Mouse (Mus musculus): ENCODE measurements around the gene Snrnp35.

The Snrnp35 gene

DNA sequence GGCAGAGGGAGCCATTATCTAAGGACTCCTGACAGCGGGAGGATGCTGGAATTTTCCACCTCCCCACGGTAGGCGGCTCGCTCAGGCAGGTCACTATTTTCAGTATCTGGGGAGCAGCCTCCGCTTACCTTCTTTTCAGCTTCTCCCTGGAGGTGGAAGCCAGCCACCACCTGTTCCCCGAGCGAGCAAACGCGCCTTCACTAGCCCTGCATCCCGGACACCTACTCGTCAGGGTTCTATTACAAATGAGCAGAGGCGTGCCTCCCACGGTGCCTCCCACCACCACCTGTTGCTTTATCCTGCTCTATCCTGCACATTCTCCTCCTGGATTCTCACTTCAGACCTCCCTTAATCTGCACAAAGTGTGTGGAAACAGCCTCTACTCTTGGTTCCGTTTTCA, 20.8 kb downstream of the Snrnp35 start:
- no peak for DNase-seq

DNA sequence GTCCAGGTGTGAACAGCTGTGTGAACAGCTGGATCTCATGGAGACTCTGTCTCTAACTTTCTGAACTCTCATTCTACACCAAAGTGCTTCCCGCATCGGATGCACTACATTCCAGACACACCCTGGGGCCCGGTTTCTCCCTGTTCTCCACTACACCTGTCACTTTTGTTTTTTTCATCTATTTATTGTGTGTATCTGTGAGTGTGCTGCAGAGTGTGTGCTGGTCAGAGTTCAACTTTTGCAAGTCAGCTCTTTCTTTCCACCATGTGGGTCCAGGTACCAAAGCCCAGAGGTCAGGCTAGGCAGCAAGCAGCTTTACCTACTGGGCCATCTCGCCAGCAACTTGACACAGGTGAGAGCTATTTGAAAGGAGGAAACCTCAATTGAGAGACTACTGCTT, 22.3 kb downstream of the Snrnp35 start:
- no peak for DNase-seq

DNA sequence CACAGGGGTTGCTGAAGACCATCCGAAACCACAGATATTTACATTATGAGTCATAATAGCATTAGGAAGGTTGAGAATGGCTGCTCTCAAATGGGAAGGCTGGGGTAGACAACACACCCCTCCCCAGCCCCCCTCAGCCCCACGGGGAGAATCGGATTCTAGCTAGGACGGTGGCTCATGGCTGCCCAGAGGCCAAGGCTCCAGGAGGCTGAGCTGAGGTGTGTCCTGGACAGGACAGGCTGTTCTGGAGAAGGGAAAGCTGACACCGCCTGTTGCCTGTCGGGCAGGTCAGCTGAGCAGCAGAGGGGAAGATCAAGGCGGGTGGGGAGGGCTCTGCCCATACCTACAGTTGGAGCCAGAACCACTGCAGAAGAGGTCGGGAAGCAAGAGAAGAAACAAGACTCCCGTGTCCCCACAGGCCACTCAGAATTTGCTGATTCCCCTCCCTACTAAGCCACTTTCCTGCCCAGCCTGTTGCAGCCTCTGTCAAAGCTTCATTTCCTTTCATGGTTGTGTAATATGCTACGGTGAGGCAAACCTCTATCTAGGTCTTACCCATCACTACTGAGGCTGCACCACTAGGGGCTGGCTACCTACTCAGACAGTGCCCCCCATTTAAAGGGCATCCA, 23.9 kb downstream of the Snrnp35 start:
- DNase-seq = no peak

DNA sequence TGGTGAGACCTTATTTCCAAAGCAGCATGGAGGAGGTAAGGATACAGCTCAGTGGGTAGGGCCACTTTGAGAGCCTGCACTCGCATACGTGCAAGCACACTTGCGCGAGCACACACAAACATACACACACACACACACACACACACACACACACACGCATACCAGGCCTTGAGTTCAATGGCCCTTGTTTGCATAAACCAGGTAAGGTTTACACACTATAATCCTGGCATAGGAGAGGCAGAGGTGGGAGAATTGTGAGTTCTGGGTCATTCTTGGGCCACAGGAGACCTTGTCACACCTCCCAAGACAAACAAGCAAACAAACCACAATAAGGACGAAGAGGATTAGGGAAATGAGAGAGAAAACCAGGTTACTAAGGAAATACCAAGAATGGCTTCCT, 26.3 kb downstream of the Snrnp35 start:
- DNase-seq = no peak

DNA sequence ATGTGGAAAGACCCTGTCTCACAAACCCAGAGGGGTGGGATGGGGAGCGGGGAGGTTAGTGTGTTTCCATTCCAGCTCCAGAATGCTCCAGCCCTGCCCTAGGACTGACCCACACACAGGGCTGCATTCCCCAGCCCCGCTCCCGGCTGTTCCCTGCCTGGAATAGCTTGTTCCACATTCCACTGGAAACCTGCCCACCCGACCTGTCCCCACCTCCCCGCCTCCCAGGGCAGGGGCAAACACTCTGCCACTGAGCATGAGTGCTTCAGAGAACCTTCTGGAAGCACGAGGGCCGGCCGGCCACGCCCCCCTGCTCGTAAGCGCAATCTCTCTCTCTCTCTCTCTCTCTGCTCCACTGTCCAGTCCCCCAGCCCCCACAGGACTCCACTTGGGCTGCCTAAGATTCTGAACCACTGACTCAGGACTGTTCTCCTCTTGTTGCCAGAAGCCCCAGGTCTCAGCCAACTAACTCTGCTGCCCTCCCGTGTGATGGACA, 26.9 kb downstream of the Snrnp35 start:
- DNase-seq = no peak

DNA sequence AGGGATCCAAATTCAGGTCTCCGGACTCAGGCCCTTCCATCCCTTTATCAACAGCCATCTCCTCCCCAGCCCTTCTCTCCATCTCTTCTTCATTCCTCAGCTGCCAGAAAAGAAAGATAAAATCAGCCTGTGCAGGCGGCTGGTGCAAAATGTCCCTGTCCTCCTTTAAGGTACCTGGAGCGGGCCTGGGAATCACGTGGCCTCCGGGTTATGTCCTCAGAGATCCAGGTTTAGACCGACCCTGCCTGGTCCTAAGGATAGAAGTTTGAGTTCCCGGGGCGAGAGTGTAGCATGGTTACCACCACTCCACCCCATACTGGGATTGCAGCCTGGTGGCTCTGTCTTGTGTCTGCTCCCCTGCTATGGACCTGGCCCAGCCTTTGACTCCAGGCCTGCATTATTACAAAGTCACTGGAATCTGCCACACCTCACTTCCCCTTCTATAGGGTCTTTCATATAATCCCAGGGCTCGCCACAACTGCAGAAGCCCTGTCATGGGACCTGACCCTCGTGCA, 27.7 kb downstream of the Snrnp35 start:
- DNase-seq = no peak

DNA sequence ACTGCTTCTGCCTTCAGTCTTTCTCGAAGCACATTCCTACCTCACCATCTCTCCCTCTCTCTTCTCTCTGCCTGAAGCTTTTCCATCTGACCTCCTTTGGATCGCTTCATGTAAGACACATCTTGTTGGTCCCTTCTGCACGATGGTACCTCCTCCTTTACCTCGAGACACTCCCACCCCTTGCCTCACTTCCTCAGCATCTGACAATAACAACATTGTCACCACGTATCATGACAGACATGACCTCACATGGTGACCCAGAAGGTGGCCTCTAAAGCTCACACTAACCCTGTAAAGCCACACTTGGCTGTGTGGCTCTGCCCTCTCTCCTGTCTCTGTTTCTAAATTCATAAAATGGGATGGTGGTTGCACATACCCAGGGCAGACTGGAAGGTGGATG, 32.9 kb downstream of the Snrnp35 start:
- no peak for DNase-seq

DNA sequence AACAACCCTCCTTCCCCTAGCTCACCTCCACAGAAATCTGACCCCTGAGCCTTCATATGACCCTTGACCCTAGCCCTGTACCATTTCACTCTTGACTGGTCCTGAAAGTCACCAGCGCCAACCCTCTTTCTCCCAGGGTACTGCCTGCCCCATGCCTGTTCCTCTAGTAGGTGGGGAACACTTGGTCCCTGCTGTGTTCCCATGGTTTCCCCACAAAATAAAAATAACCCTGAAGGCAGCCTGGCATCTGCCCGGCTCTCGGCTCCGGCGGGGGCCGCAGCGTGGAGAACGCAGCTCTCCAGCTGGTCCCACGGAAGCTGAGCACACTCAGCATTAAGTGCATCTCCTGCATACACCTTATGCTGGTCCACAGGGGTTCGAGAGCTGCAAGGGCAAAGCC, 35.7 kb downstream of the Snrnp35 start:
- no peak for DNase-seq

DNA sequence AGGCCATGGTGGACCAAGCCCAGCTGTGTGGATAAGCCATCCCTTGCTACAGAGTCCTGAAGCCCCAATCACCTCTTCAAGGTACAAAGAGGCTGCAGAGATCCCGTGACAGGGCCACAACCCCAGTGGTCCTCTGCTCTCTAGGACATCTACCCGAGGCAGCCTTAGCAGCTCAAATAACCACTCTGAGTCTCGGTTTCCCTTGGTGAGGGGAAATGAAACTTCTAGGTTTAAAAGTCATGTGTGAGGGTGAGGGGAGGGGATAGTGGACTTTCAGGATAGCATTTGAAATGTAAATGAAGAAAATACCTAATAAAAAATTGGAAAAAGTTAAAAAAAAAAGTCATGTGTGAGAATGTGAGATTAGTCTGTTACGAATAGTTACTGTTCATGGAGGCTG, 38.7 kb downstream of the Snrnp35 start:
- DNase-seq = no peak

DNA sequence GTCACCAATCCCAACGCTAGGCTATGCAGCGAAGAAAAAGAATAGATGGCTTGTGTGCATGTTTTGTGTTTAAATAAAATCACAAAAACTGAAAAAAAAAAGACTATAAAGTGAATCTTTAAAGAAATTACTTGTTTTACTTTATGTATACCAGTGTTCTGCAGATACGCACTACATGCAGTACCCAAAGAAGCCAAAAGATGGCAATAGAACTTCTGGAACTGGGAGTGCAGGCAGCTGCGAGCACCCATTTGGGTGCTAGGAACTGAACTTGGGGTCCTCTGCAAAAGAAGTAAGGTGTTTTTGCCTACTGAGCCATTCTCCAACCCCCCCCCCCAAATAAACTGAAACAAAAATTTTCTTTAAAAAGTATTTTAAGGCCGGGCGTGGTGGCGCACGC, 40.1 kb downstream of the Snrnp35 start:
- no peak for DNase-seq

DNA sequence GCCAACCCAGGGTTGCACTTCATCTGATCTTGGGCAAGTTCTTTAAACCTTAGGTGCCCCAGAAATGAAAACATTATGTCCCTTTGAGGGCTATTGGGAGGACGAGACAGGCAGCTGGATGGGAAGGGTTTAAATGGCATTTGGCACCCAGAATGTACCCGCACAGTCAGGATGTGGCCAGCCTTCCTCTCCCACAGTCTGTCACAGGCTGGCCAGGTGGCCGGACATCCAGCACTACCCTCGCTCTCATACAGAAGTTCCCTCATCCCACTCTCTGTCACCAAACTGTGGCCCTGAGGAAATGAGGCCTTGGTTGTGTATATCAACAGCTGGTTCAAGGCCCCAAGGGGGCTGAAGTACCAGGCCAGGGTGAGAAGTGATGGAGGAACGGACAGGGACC, 42.0 kb downstream of the Snrnp35 start:
- DNase-seq = no peak

DNA sequence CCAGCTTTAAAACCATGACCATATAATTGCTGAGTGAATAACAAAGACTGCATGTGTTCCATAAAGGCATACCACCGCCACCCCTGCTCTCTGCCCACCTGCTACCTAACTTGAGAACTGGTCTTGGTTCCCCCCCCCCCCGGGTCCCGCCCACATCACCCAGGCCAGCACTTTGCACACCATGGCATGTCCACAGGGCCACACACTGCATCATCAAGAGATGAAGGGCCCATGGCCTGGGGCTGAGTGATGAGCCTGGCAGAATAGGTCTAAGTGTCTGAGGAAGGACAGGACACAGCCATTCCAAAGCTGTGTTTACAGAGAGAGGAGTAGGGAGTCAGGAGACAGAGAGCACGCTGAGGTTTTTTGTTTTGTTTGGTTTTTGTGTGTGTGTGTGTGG, 45.4 kb downstream of the Snrnp35 start:
- no peak for DNase-seq

DNA sequence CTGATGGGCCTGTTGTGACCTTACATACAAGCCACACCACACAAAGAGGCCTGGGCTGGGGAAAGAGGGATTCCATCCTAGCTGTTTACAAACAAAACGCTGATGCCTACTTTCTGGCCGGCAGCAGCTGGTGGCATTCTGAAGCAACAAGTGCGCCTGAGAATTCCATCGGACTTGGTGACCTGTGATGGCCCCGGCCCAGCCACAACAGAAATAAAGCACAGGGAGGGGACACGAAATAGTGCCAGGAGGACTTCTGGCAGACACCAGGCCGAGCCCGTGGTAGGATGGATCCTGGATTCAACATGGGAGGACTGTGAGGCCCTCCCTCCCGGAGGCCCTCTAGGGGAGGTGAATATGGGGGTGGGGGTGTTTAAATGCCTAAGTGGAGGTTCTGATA, 45.9 kb downstream of the Snrnp35 start:
- DNase-seq = no peak

DNA sequence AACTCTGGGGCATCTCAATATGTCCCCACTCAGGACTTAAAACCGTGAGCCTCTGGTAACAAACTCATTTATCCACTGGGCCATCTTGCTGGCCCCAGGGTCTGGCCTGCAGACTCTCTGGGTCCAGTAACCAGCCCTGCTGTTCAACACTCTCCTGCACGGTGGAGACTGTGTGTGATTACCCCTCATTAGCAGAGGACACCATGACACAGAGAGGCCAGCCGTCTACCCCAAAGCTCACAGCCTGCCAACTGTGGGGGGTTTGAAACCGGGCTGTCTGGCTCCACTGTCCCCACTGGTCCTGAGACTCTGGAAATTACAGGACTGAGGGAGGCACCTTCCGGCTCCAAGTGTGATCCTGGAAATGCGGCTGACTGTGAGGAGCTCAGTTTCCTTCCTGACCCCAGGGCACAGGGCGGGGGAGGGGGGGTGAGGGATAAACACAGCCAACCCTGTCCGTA, 46.3 kb downstream of the Snrnp35 start:
- DNase-seq = no peak

DNA sequence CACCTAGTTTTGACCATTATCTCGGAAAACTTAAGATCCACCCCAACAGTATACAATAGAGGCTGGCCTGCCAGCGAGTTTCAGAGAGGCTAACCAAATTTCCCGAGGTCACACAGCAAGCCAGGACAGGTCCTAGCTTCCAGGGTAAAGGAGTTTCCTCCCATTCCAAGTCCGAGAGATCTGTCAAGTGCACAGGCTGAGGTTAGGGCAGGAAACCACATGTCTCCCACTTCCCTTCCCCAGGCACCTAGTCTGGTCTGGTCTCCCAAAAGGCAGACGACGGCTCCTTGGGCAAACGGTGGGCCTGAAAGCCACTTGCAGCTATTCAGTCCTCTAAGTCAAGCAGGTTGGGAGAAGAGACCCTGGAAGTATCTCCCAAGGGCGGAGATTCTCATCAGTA, 46.8 kb downstream of the Snrnp35 start:
- DNase-seq = no peak

DNA sequence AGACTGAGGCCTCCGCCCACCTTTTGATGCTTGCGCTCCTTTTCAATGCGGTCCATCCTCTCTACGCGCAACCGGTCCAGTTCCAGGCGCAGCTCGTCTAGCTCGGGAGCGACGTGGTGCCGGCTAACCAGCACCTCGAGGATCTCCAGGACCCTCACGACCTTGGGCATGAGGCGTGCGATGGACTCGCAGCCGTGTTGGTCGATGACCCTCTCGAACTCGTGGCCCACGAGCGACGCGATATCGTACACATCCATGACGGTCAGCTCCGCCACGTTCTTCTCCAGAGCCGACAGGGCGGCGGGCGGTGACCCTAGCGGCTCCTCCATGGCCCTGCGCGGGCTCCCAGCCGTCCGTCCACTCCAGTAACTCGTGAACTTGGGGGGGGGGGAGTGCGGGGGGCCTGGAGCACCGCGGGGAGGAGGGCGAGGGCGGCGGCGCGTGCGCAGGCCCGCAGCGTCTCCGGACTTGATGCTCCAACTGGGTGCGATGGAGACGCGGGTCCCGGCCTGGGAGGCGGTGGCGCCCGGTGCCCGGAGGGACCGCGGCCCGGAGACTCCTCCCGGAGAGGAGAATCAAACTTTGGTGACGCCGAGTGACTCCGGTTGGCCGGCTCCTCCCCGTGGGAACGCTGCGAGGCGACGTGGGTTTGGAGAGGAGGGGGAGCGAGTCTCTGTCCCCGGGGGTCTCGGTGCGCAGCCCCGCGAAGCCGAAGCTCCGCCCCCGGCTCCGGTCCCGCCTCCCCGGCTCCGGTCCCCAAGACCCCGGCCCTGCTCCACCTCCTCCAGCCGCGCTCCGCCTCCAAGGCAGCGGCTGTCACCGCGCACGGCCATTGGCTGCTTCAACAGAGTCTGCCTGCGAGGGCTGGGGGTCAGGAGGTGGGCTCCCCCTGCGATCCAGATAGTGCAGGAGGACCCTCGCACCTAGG, 48.0 kb downstream of the Snrnp35 start, which contains the start of gene Rilpl1:
TSS of gene Rilpl1 (minus strand) at position 737 of the 928 bp plus-strand sequence.
- peak; percentile 83 to 89 for DNase-seq

DNA sequence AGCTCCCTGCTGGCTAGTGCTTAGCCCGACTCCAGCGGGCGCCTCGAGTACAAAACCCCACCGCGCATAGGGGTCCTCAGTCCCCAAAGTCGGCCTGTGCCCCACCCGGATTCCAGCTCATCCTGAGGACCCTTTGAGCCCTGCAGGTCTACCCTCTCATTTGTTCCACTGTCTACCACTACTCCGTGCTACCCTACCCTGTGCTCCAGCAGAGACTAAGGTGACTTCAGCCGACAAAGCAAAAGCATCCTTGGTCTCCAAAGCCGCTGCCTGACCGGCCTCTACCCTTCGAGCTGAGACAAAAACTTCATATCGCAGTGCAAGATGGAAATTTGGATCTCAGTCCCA, 48.6 kb downstream of the Snrnp35 start:
- no peak for DNase-seq

DNA sequence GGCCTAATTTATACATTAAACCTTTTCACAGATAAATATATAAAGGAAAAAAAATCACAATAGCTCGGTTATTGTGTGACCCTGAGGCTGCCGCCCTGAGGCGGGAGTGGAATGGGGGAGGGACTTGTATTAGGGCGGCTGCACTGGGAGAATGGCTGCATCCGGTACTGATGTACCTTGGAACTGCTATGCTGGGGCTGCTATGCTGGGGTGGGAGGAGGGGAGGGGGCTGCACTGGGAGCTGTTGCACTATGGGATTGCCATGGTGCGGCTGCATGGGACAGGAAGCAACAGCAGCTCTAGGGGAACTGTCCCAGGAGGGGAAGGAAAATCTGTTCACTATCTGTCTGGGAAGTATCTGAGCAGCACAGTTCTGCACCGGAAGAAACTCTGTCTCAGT, 49.5 kb downstream of the Snrnp35 start:
- DNase-seq = no peak

DNA sequence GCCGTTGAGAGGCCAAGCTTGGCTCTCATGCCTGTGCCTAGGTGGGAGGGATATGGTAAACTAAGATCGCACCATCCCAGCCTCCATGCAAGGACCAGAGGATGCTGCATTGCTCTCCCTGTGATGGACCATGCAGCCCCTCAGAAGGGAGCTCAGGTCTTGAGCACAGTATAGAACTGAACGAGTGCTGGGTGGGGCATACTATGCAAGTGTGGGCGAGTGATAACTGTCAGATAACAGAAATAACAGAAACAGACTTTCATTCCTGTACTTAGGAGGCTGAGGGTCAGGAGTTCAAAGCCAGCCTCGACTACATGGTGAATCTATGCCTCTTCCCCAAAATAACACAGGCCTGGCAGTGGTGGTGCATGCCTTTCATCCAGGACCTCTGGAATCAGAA, 52.1 kb downstream of the Snrnp35 start:
- DNase-seq = no peak

DNA sequence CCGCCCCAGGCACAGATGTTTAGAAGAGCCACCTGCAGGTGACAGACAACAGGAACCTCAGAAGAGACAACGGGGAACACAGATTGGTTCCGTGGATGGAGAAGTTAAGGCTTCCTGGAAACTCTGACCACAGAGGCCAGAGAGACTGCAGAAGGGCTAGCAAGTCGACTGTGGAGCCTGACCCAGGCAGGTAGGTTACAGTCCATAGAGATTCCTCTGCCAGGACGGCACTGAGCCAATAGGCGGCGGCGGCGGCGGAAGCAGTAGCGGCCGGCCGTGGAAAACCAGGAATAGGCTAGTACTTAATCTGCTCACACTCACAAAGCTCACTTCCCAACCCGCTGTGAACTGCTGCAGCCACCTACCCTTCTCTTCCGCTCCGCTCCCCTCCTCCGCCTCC, 53.8 kb downstream of the Snrnp35 start:
- peak; percentile 45 to 53 for DNase-seq

DNA sequence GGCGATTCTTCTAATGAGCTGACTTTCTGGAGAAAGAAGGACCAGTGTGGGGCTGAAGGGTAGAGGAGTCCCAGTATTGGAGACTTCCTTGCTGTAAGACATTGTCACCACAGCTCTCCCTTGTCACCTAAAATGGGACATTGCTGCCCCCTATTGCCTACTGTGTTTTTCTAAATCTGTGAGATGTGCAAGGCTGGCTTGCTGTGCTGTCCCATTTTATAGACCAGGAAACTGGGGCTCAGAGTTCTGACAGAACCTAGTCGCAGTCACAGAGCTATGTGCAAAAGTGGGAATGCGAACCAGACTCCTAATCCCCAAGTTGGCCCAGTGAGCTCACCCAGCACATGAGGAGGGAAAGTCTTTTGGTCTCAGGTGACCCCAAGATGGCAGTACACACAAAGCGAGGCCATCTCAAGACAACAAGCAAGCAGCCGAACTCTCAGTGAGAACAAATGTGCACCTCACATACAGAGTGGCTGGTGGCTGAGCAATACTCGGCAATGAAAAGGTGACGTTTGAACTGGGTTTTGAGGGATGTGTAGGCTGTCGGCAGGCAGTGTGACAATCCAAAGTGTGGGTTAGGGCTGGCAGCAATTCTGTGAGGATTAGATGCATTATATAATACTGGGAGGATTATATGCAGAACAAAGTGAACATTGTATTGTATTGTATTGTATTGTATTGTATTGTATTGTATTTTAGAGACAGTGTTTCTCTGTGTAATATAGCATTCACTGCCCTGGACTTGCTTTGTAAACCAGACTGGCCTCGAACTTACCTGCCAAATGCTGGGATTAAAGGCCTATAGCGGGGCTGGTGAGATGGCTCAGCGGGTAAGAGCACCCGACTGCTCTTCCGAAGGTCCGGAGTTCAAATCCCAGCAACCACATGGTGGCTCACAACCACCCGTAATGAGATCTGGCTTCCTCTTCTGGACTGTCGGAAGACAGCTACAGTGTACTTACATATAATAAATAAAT, 56.2 kb downstream of the Snrnp35 start:
- DNase-seq = peak; percentile 54 to 55

DNA sequence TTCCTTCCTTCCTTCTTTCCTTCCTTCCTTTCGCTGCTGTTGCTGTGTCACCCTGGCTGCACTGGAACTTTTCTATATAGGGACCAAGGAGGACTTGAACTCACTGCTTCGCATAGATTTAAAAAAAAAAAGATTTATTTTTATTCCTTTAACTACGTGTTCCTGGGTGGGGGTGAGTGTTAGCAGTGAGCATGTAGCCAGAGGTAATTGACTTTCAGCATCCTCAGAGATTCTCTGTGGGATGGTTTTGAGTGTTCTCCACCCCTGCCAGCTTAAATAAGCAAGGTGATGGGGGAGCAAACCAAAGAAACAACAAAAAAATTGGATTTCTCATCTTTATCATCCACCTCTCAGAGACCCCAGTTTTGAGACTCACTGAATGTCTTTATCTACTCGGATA, 57.0 kb downstream of the Snrnp35 start:
- DNase-seq = no peak

DNA sequence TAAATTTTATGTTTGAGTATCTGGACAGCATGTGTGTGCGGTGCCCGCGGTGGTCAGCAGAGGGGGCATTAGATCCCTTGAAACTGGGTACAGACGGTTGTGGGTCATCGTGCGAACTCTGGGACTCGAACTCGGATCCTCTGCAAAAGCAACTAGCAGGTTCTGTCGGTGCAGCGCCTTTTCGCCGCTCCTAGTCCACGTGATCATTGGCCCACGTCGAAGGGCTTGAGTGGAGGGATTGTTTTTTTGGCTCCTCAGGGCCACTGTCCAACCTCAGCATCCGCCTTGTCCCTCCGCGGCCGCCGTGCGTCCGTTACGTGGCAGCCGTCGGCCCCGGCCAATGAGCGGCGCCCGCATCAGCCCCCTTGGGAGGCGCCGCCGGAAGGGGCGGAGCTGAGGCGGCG, 57.5 kb downstream of the Snrnp35 start, which contains the start of gene Tmed2:
TSS of gene Tmed2 (plus strand) at position 313 of the 404 bp plus-strand sequence.
- DNase-seq = peak; percentile 90 to 95
